Mouse (Mus musculus) erythroid progenitor cell, adult 5-6 weeks (primary cell): ENCODE measurements around the gene Vps11. TPM values are rescaled to one million over a fixed set of nuclear protein-coding genes. Genes with fewer than 3 reads are reported as not detected.

Experiments used
- total RNA-seq, 2 experiments: library from RNA; stranded (forward) in 1 of 2; stranded (reverse) in 1 of 2; fragments of 150-400 nt in 1 of 2; fragments of 186-747, 209-891 nt in 1 of 2; gene quantifications; 2 replicates each; pipeline versions ENCODE4 v1.2.3 to v1.2.4; 2015 to 2017; ENCODE audit warnings: low replicate concordance in 2 of 2

Vps11 gene
- total RNA-seq, 2 experiments from 2014 or later, result 6.7 to 15.7 TPM

Other genes with a start within 250 kb of the Vps11 start
- not detected in 2 replicates for gene Gm49380, start 248.2 kb downstream of the Vps11 start, total RNA-seq (2015; ENCODE audit: low replicate concordance)
- 1.4 TPM in 1 of 2 replicates, not detected in the other for gene Gm49380, start 248.2 kb downstream of the Vps11 start, total RNA-seq (2017; ENCODE audit: low replicate concordance)
- 83.4 and 94.4 TPM in 2 replicates for gene Rnf26, start 248.2 kb downstream of the Vps11 start, total RNA-seq (2015; ENCODE audit: low replicate concordance)
- gene Rnf26, start 248.2 kb downstream of the Vps11 start, total RNA-seq (2017; ENCODE audit: low replicate concordance), result 43.9 and 53.3 TPM in 2 replicates
- not detected in 2 replicates for gene Mcam, start 227.2 kb downstream of the Vps11 start, total RNA-seq (2015; ENCODE audit: low replicate concordance)
- gene Mcam, start 227.2 kb downstream of the Vps11 start, total RNA-seq (2017; ENCODE audit: low replicate concordance), result 0.30 TPM in 1 of 2 replicates, not detected in the other
- gene Cbl, start 127.6 kb downstream of the Vps11 start, total RNA-seq (2015; ENCODE audit: low replicate concordance), result 43.2 TPM in 2 replicates
- 16.2 and 21.3 TPM in 2 replicates for gene Cbl, start 127.6 kb downstream of the Vps11 start, total RNA-seq (2017; ENCODE audit: low replicate concordance)
- not detected in 2 replicates for gene Ccdc153, start 121.0 kb downstream of the Vps11 start, total RNA-seq (2015; ENCODE audit: low replicate concordance)
- gene Ccdc153, start 121.0 kb downstream of the Vps11 start, total RNA-seq (2017; ENCODE audit: low replicate concordance), result not detected in 2 replicates
- gene Pdzd3, start 110.2 kb downstream of the Vps11 start, total RNA-seq (2015; ENCODE audit: low replicate concordance), result not detected in 2 replicates
- gene Pdzd3, start 110.2 kb downstream of the Vps11 start, total RNA-seq (2017; ENCODE audit: low replicate concordance), result not detected in 2 replicates
- gene Nlrx1, start 93.1 kb downstream of the Vps11 start, total RNA-seq (2015; ENCODE audit: low replicate concordance), result 0.84 and 2.5 TPM in 2 replicates
- 1.2 and 2.6 TPM in 2 replicates for gene Nlrx1, start 93.1 kb downstream of the Vps11 start, total RNA-seq (2017; ENCODE audit: low replicate concordance)
- 314 and 326 TPM in 2 replicates for gene Abcg4, start 73.1 kb downstream of the Vps11 start, total RNA-seq (2015; ENCODE audit: low replicate concordance)
- gene Abcg4, start 73.1 kb downstream of the Vps11 start, total RNA-seq (2017; ENCODE audit: low replicate concordance), result 111 and 113 TPM in 2 replicates
- 37.5 and 59.1 TPM in 2 replicates for gene Hinfp, start 56.0 kb downstream of the Vps11 start, total RNA-seq (2015; ENCODE audit: low replicate concordance)
- 35.2 and 65.6 TPM in 2 replicates for gene Hinfp, start 56.0 kb downstream of the Vps11 start, total RNA-seq (2017; ENCODE audit: low replicate concordance)
- 46.1 and 54.8 TPM in 2 replicates for gene C2cd2l, start 41.4 kb downstream of the Vps11 start, total RNA-seq (2015; ENCODE audit: low replicate concordance)
- gene C2cd2l, start 41.4 kb downstream of the Vps11 start, total RNA-seq (2017; ENCODE audit: low replicate concordance), result 70.0 and 83.0 TPM in 2 replicates
- gene Dpagt1, start 35.7 kb downstream of the Vps11 start, total RNA-seq (2015; ENCODE audit: low replicate concordance), result 5.4 and 11.5 TPM in 2 replicates
- gene Dpagt1, start 35.7 kb downstream of the Vps11 start, total RNA-seq (2017; ENCODE audit: low replicate concordance), result 1.0 and 7.8 TPM in 2 replicates
- 455 and 495 TPM in 2 replicates for gene H2afx, start 27.0 kb downstream of the Vps11 start, total RNA-seq (2015; ENCODE audit: low replicate concordance)
- 1,704 and 2,100 TPM in 2 replicates for gene H2afx, start 27.0 kb downstream of the Vps11 start, total RNA-seq (2017; ENCODE audit: low replicate concordance)
- 2,720 and 2,790 TPM in 2 replicates for gene Hmbs, start 17.4 kb downstream of the Vps11 start, total RNA-seq (2015; ENCODE audit: low replicate concordance)
- 1,215 and 1,747 TPM in 2 replicates for gene Hmbs, start 17.4 kb downstream of the Vps11 start, total RNA-seq (2017; ENCODE audit: low replicate concordance)
- gene Hyou1, start 17.8 kb upstream of the Vps11 start, total RNA-seq (2015; ENCODE audit: low replicate concordance), result 15.1 and 40.0 TPM in 2 replicates
- 25.1 and 34.4 TPM in 2 replicates for gene Hyou1, start 17.8 kb upstream of the Vps11 start, total RNA-seq (2017; ENCODE audit: low replicate concordance)
- 0.72 and 5.0 TPM in 2 replicates for gene Slc37a4, start 35.2 kb upstream of the Vps11 start, total RNA-seq (2015; ENCODE audit: low replicate concordance)
- gene Slc37a4, start 35.2 kb upstream of the Vps11 start, total RNA-seq (2017; ENCODE audit: low replicate concordance), result 9.1 and 16.1 TPM in 2 replicates
- 682 and 851 TPM in 2 replicates for gene Rps25, start 45.5 kb upstream of the Vps11 start, total RNA-seq (2015; ENCODE audit: low replicate concordance)
- 327 and 425 TPM in 2 replicates for gene Rps25, start 45.5 kb upstream of the Vps11 start, total RNA-seq (2017; ENCODE audit: low replicate concordance)
- 19.5 and 34.8 TPM in 2 replicates for gene Trappc4, start 45.9 kb upstream of the Vps11 start, total RNA-seq (2015; ENCODE audit: low replicate concordance)
- gene Trappc4, start 45.9 kb upstream of the Vps11 start, total RNA-seq (2017; ENCODE audit: low replicate concordance), result 5.8 and 52.0 TPM in 2 replicates
- gene Ccdc84, start 56.9 kb upstream of the Vps11 start, total RNA-seq (2015; ENCODE audit: low replicate concordance), result 32.1 and 61.2 TPM in 2 replicates
- gene Ccdc84, start 56.9 kb upstream of the Vps11 start, total RNA-seq (2017; ENCODE audit: low replicate concordance), result 25.3 and 25.9 TPM in 2 replicates
- not detected in 2 replicates for gene Foxr1, start 79.5 kb upstream of the Vps11 start, total RNA-seq (2015; ENCODE audit: low replicate concordance)
- gene Foxr1, start 79.5 kb upstream of the Vps11 start, total RNA-seq (2017; ENCODE audit: low replicate concordance), result not detected in 2 replicates
- gene Upk2, start 93.3 kb upstream of the Vps11 start, total RNA-seq (2015; ENCODE audit: low replicate concordance), result not detected in 2 replicates
- gene Upk2, start 93.3 kb upstream of the Vps11 start, total RNA-seq (2017; ENCODE audit: low replicate concordance), result not detected in 2 replicates
- 0.36 and 2.5 TPM in 2 replicates for gene Bcl9l, start 121.2 kb upstream of the Vps11 start, total RNA-seq (2015; ENCODE audit: low replicate concordance)
- 1.2 and 1.7 TPM in 2 replicates for gene Bcl9l, start 121.2 kb upstream of the Vps11 start, total RNA-seq (2017; ENCODE audit: low replicate concordance)
- gene Cxcr5, start 200.2 kb upstream of the Vps11 start, total RNA-seq (2015; ENCODE audit: low replicate concordance), result 0.42 and 1.4 TPM in 2 replicates
- gene Cxcr5, start 200.2 kb upstream of the Vps11 start, total RNA-seq (2017; ENCODE audit: low replicate concordance), result 1.8 TPM in 1 of 2 replicates, not detected in the other
- gene Ddx6, start 243.2 kb upstream of the Vps11 start, total RNA-seq (2015; ENCODE audit: low replicate concordance), result 40.0 and 59.5 TPM in 2 replicates
- gene Ddx6, start 243.2 kb upstream of the Vps11 start, total RNA-seq (2017; ENCODE audit: low replicate concordance), result 79.5 and 91.5 TPM in 2 replicates